Mouse (Mus musculus) liver, adult 2 months (tissue): ENCODE measurements at regions not wholly inside any gene's neighbourhood (a gene's known extent, or its start where the extent isn't known, plus 50 kb on each side); places are given as distances from the start of the nearest gene placed in this dataset.
A peak's percentile ranks its signal among the peaks of the same experiment; 100 is the strongest.

Experiments used
- DNase-seq: peaks from one replicate; pipeline ENCODE4 v3.0.0-alpha.2; 2011; ENCODE audit warnings: low read depth, low spot score; ENCODE audit errors: extremely low read depth
- H3K27ac ChIP-seq: fragments of 200-500 bp; replicated peaks from 2 replicates; pipeline ENCODE4 v1.5.1; 2012; ENCODE audit warnings: low read depth, mild to moderate bottlenecking, control low read depth, inconsistent platforms, low read length; ENCODE audit not compliant: insufficient read depth
- H3K27me3 ChIP-seq: fragments of 200-500 bp; 2 replicates; pipeline ENCODE4 v1.6.1; 2012; ENCODE audit warnings: mild to moderate bottlenecking, moderate library complexity, low read length, inconsistent platforms; ENCODE audit not compliant: control insufficient read depth, insufficient read depth
- H3K36me3 ChIP-seq: fragments of 200-500 bp; 2 replicates; pipeline ENCODE4 v1.6.1; 2012; ENCODE audit warnings: low read length, inconsistent platforms; ENCODE audit not compliant: control insufficient read depth, insufficient read depth
- H3K4me1 ChIP-seq: fragments of 200-500 bp; 2 replicates; pipeline ENCODE4 v1.6.1; 2011; ENCODE audit warnings: low read length; ENCODE audit not compliant: control insufficient read depth, insufficient read depth
- H3K4me3 ChIP-seq: fragments of 200-500 bp; 2 replicates; pipeline ENCODE4 v1.5.1; 2011; ENCODE audit warnings: low read depth, mild to moderate bottlenecking, control low read depth, low read length, moderate library complexity; ENCODE audit not compliant: insufficient read depth
- H3K79me2 ChIP-seq: fragments of 200-500 bp; 2 replicates; pipeline ENCODE4 v1.6.1; 2012; ENCODE audit warnings: inconsistent platforms, mild to moderate bottlenecking, low read length, moderate library complexity; ENCODE audit not compliant: control insufficient read depth, insufficient read depth
- H3K9ac ChIP-seq: fragments of 200-500 bp; 2 replicates; pipeline ENCODE4 v1.6.1; 2012; ENCODE audit warnings: low read depth, mild to moderate bottlenecking, control low read depth, inconsistent platforms, low read length
- CTCF ChIP-seq: fragments of 200-500 bp; IDR thresholded peaks from 2 replicates; pipeline ENCODE4 v1.5.1; 2011; ENCODE audit warnings: low read depth, low read length, control low read depth
- POLR2A ChIP-seq: fragments of 200-500 bp; IDR thresholded peaks from 2 replicates; pipeline ENCODE4 v1.6.1; 2011; ENCODE audit warnings: low read length, control low read depth; ENCODE audit not compliant: insufficient read depth; ENCODE audit errors: extremely low read depth
- WGBS: fragments of 180-500 bp; shearing (Covaris S2); methylation state at CpG from one replicate; pipeline ENCODE4 v1.1.7; 2018; 5-methylcytosine and 5-hydroxymethylcytosine counted together

DNA sequence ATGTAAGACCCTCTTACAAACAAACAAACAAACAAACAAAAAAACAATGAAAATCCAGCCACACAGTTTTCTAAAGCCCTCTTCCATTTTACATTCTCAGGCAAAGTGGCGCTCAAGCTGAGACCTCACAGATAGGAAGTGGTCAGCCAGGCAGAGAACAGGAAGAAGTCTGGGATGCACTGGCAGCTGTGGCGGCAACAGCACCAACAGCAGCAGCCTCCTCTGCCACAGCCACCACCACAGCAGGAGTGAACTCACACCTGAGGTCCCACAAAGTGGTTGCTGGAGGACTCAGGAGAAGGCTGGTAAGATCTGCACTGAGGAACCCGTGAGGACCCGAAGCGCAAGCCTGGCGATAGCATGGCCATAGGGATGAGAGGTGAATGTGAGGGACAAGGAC, 156.3 kb downstream of the Grm4 start:
- TF ChIP-seq CTCF (no peak), POLR2A (no peak)
- 84% methylated on average over 6 of the region's 6 CpGs for WGBS
- no peak overlapping the region for H3K9ac ChIP-seq
- H3K27ac ChIP-seq, result no peak overlapping the region
- no peaks in the 10 kb centered on the region for H3K4me1 ChIP-seq
- H3K27me3 ChIP-seq, result no peaks in the 10 kb centered on the region
- H3K79me2 ChIP-seq, result no peaks in the 10 kb centered on the region
- no peak for DNase-seq
- H3K4me3 ChIP-seq, result no peak overlapping the region
- no peaks in the 10 kb centered on the region for H3K36me3 ChIP-seq

DNA sequence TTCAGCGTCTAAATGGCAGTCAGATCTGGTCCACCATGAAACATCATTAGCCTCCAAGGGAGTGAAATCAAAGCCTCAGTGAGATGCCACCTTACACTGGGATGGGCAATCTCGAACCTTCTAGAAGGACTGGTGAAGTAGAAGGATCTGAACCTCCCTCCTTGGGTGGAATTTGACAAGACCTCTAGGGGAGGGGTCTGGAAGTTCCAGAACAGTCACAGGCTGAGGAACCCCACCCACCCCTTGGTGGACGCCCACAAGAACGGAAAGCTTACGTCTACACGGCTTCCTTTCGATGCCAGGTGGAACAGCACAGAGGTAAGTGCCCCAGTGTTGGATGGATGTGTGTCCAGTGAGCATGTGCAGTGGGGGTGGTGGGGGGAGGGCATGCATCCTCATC, 156.9 kb downstream of the Grm4 start:
- H3K27ac ChIP-seq, result no peak overlapping the region
- no peaks in the 10 kb centered on the region for H3K27me3 ChIP-seq
- no peaks in the 10 kb centered on the region for H3K36me3 ChIP-seq
- no peaks in the 10 kb centered on the region for H3K4me1 ChIP-seq
- no peaks in the 10 kb centered on the region for H3K79me2 ChIP-seq
- no peak for DNase-seq
- no peak for TF ChIP-seq POLR2A
- no peak for TF ChIP-seq CTCF
- WGBS, result 86% methylated on average over 7 of the region's 7 CpGs
- no peak overlapping the region for H3K4me3 ChIP-seq
- H3K9ac ChIP-seq, result no peak overlapping the region

- TF ChIP-seq POLR2A (no peak), CTCF (no peak)
- Histone ChIP-seq H3K36me3 (no peaks in the 10 kb centered on the region), H3K79me2 (no peaks in the 10 kb centered on the region), H3K4me3 (no peak overlapping the region), H3K27ac (no peak overlapping the region), H3K9ac (no peak overlapping the region), H3K4me1 (no peaks in the 10 kb centered on the region), H3K27me3 (no peaks in the 10 kb centered on the region)
- WGBS, result 74% methylated on average over 6 of the region's 6 CpGs
- DNase-seq, result no peak
Measured at GRCm38 (mm10) chr17:27363911-27364310, 157.3 kb downstream of the Grm4 start.

- DNase-seq, result no peak
- Histone ChIP-seq H3K4me3 (no peak overlapping the region), H3K79me2 (no peaks in the 10 kb centered on the region), H3K9ac (no peak overlapping the region), H3K36me3 (no peaks in the 10 kb centered on the region), H3K27me3 (no peaks in the 10 kb centered on the region), H3K27ac (no peak overlapping the region), H3K4me1 (no peaks in the 10 kb centered on the region)
- WGBS, result 91% methylated on average over 8 of the region's 8 CpGs
- no peak for TF ChIP-seq POLR2A
- no peak for TF ChIP-seq CTCF
Measured at GRCm38 (mm10) chr17:27362221-27362620, 158.0 kb upstream of the Lemd2 start.

DNA sequence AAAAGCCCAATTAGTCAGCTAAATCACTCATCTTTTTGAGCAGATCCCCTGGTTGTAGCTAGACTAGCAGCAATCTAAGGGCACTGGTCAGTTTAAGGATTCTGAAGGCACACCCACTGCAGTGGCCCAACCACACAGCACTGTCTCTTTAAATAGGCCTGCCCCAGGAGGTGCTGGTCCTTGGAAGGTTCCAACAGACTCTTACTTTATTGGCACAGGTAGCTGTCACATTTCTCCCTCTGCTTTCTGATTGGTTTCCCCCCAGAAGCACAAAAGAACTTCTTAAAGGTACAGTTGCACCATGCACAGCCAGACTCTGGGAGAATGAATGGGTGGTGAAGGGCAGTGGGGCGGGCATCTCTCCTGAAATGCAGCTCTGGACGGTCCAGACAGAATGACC, 157.1 kb upstream of the Lemd2 start:
- Histone ChIP-seq H3K36me3 (no peaks in the 10 kb centered on the region), H3K27me3 (no peaks in the 10 kb centered on the region), H3K9ac (no peak overlapping the region), H3K27ac (no peak overlapping the region), H3K79me2 (no peaks in the 10 kb centered on the region), H3K4me1 (no peaks in the 10 kb centered on the region), H3K4me3 (no peak overlapping the region)
- DNase-seq, result peak; percentile 27
- WGBS, result 85% methylated on average over 2 of the region's 2 CpGs
- TF ChIP-seq CTCF (no peak), POLR2A (no peak)

DNA sequence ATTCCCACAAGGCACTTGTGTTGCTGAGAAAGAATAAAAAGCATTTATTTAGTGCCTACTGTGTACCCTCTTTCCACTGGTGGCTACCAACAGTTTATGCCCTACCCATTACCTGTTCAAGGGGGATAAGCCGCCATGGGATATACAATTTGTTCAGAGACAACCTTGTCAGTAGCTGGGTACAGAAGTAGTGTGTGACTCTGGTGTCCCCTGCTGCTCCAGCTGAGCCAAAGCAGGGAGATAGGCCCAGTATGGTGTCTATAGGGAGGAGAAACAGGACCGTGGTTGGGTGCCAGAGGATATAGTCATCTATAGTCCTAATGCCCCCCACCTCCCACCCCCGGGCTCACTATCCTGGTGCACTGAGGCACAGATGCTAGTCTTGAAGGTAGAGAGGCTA, 152.6 kb upstream of the Lemd2 start:
- Histone ChIP-seq H3K79me2 (no peaks in the 10 kb centered on the region), H3K4me1 (no peaks in the 10 kb centered on the region), H3K9ac (no peak overlapping the region), H3K27ac (no peak overlapping the region), H3K36me3 (no peaks in the 10 kb centered on the region), H3K4me3 (no peak overlapping the region), H3K27me3 (no peaks in the 10 kb centered on the region)
- no peak for DNase-seq
- 74% methylated on average over 3 of the region's 3 CpGs for WGBS
- TF ChIP-seq CTCF, result no peak
- TF ChIP-seq POLR2A, result no peak

GRCm38 (mm10) chr17:27355717-27356116, 151.4 kb upstream of the Lemd2 start:
- no peak overlapping the region for H3K27ac ChIP-seq
- TF ChIP-seq CTCF (no peak), POLR2A (no peak)
- no peaks in the 10 kb centered on the region for H3K4me1 ChIP-seq
- H3K79me2 ChIP-seq, result no peaks in the 10 kb centered on the region
- no peaks in the 10 kb centered on the region for H3K27me3 ChIP-seq
- no peak overlapping the region for H3K9ac ChIP-seq
- DNase-seq, result no peak
- no peak overlapping the region for H3K4me3 ChIP-seq
- no peaks in the 10 kb centered on the region for H3K36me3 ChIP-seq
- 97% methylated on average over 9 of the region's 9 CpGs for WGBS
